Mouse (Mus musculus) brain, embryonic 14.5 days (tissue): ENCODE data around the gene Synj1.

Source experiments
- CTCF ChIP-seq: fragments of 200-500 bp; IDR thresholded peaks from 2 replicates; pipeline ENCODE4 v1.5.1; 2012; ENCODE audit warnings: inconsistent platforms, mild to moderate bottlenecking, moderate library complexity, borderline replicate concordance; ENCODE audit not compliant: insufficient read depth, insufficient read length; ENCODE audit errors: extremely low read depth
- POLR2A ChIP-seq: fragments of 200-500 bp; IDR thresholded peaks from 2 replicates; pipeline ENCODE4 v1.6.1; 2012; ENCODE audit warnings: mild to moderate bottlenecking, inconsistent platforms, borderline replicate concordance; ENCODE audit not compliant: poor library complexity, insufficient read depth, insufficient read length, severe bottlenecking; ENCODE audit errors: extremely low read depth

- TF ChIP-seq CTCF (no peak), POLR2A (no peak)
Observed at GRCm38 (mm10) chr16:90893792-90894191, 117.3 kb downstream of the Synj1 start.
